Mouse (Mus musculus) natural killer cell, adult 2 months (primary cell): ENCODE results near the gene Cfap61.

Experiments
- DNase-seq, 2 experiments: peaks; one replicate each; pipeline ENCODE4 v3.0.0; 2022; ENCODE audit warnings: low spot score in 2 of 2

The Cfap61 gene

GRCm38 (mm10) chr2:146221076-146221928 is 286.7 kb downstream of the Cfap61 start, which contains the start of gene Insm1:
Gene Insm1, plus strand, starts transcription at chr2:146221921.
- no peak for DNase-seq

- DNase-seq = no peak
These were observed 287.3 kb downstream of the Cfap61 start for GRCm38 (mm10) chr2:146221929-146222278.

GRCm38 (mm10) chr2:146222279-146223175 is 287.9 kb downstream of the Cfap61 start:
- DNase-seq = no peak

- DNase-seq = no peak
These were observed 288.8 kb downstream of the Cfap61 start for GRCm38 (mm10) chr2:146223176-146223905.

GRCm38 (mm10) chr2:146224141-146224540 is 289.6 kb downstream of the Cfap61 start:
- no peak for DNase-seq

GRCm38 (mm10) chr2:146225818-146226217 is 291.2 kb downstream of the Cfap61 start:
- no peak for DNase-seq

- DNase-seq = no peak
These were observed 291.9 kb downstream of the Cfap61 start for GRCm38 (mm10) chr2:146226484-146226883.

- DNase-seq = no peak
These were observed 293.1 kb downstream of the Cfap61 start for GRCm38 (mm10) chr2:146227646-146228045.

- no peak for DNase-seq
These were observed 293.9 kb downstream of the Cfap61 start for GRCm38 (mm10) chr2:146228435-146228834.

- no peak for DNase-seq
These were observed 296.9 kb downstream of the Cfap61 start for GRCm38 (mm10) chr2:146231485-146231884.

GRCm38 (mm10) chr2:146239196-146239747 is 304.7 kb downstream of the Cfap61 start:
- DNase-seq = no peak

- no peak for DNase-seq
These were observed 309.5 kb downstream of the Cfap61 start for GRCm38 (mm10) chr2:146244049-146244448.

- no peak for DNase-seq
These were observed 310.8 kb downstream of the Cfap61 start for GRCm38 (mm10) chr2:146245401-146245800.

GRCm38 (mm10) chr2:146246409-146247075 is 312.0 kb downstream of the Cfap61 start:
- DNase-seq = no peak

- no peak for DNase-seq
These were observed 313.0 kb downstream of the Cfap61 start for GRCm38 (mm10) chr2:146247576-146247975.

GRCm38 (mm10) chr2:146249033-146249432 is 314.4 kb downstream of the Cfap61 start:
- no peak for DNase-seq

GRCm38 (mm10) chr2:146250236-146250904 is 315.8 kb downstream of the Cfap61 start:
- DNase-seq = no peak

- no peak for DNase-seq
These were observed 319.8 kb downstream of the Cfap61 start for GRCm38 (mm10) chr2:146254387-146254786.

- DNase-seq = no peak
These were observed 321.1 kb downstream of the Cfap61 start for GRCm38 (mm10) chr2:146255636-146256035.

- DNase-seq = no peak
These were observed 321.8 kb downstream of the Cfap61 start for GRCm38 (mm10) chr2:146256321-146256875.
